Mouse (Mus musculus): ENCODE data around the gene Vav3. TPM values are rescaled to one million over a fixed set of nuclear protein-coding genes. Genes with fewer than 3 reads are reported as not detected.
A peak's percentile ranks its signal among the peaks of the same experiment; 100 is the strongest.

Gene Vav3
- polyA plus RNA-seq (2014; fragmentation: Nextera tagmentation; extraction: Ambion mirVana), result 19.7 and 20.3 TPM in 2 replicates

DNA sequence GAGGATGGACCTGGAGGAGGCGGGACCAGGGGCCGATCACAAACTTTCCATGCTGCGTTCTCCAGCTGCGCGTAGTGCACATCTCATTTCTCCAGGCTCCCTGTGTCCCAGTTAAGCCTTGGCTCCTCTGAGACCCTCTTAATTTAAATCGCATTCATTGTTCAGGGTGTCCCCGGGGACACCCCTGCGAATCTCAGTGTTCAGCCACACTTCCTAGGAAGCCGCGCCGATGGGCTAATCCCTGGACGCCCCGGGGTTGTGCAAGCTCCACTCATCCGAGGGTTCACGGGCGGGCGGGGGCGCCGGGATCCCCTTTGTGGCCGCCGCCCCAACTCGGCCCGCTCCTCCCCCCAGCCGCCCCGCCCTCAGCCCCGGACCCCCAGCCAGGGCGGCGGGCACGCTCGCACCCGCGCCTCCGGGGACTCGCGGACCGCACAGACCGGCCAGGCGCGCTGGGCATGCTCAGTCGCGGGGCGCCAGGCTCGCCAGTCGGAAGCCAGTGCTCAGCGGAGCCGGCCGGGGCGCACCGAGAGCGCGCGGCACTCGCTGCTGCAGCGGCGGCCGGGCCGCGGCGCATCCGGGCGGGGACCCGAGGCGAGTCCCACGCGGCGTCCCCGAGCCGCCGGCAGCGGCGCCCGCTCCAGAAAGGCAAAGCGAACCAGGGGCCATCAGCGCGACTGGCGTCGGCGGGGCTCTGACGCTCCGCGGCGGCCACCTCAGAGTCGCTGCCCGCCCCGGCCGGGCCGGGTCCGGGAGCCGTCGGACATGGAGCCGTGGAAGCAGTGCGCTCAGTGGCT is at the start of gene Vav3:
TSS of gene Vav3 (plus strand) at position 380 of the 797 bp plus-strand sequence.
- ATAC-seq (ENCODE audit: low read depth) (peak; percentile 88), DNase-seq (ENCODE audit: low spot score) (peak; percentile 69)
- Histone ChIP-seq H3K27me3 (replicated peaks; ENCODE audit: control insufficient read depth, insufficient read depth, low read length) (peaks cover 12% of the 10 kb centered on the region), H3K9me3 (ENCODE audit: control insufficient read depth, low read length) (no peaks in the 10 kb centered on the region), H3K9ac (ENCODE audit: low read depth, low read length) (peak within 1 kb of the TSS; percentile 78), H3K4me2 (ENCODE audit: low read depth, low read length) (peak within 1 kb of the TSS; percentile 93), H3K36me3 (ENCODE audit: control insufficient read depth, insufficient read depth, low read length) (no peaks in the 10 kb centered on the region), H3K4me3 (ENCODE audit: low read depth, low read length) (peak within 1 kb of the TSS; percentile 73), H3K27ac (replicated peaks; ENCODE audit: low read depth, low read length) (peak within 1 kb of the TSS; percentile 78), H3K4me1 (ENCODE audit: control insufficient read depth, insufficient read depth, low read length) (0 out of 2 replicates have a peak, but pooled peaks cover 4% of the 10 kb centered on the region)
- WGBS, result under 1% methylated on average over 56 of the region's 92 CpGs

DNA sequence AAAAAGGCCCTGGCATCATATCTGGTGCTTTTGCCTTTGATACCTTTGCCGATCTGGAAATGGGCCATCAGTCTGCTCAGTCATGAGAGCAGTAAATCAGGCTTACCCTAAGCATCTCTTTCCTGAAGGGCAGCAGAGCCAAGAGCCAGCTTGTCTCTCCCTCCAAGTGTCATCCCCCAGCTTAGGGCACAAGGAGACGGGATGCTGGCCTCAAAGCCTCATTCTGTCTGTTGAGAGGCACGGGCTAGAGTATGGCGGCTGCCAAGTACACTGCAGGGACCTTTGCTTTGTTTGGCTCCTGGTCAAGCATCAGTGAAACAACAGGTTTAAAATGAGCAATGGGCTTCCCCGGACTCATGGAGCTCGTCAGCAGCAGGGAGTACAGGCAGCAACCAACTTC is 41.6 kb upstream of the Vav3 start:
- Histone ChIP-seq H3K9ac (ENCODE audit: low read depth, low read length) (no peak overlapping the region), H3K4me2 (ENCODE audit: low read depth, low read length) (no peak overlapping the region), H3K27ac (replicated peaks; ENCODE audit: low read depth, low read length) (no peak overlapping the region), H3K27me3 (replicated peaks; ENCODE audit: control insufficient read depth, insufficient read depth, low read length) (no peaks in the 10 kb centered on the region), H3K4me1 (ENCODE audit: control insufficient read depth, insufficient read depth, low read length) (no peaks in the 10 kb centered on the region), H3K9me3 (ENCODE audit: control insufficient read depth, low read length) (no peaks in the 10 kb centered on the region), H3K36me3 (ENCODE audit: control insufficient read depth, insufficient read depth, low read length) (no peaks in the 10 kb centered on the region), H3K4me3 (ENCODE audit: low read depth, low read length) (no peak overlapping the region)
- DNase-seq (ENCODE audit: low spot score), result peak; percentile 12
- ATAC-seq (ENCODE audit: low read depth), result peak; percentile 33; the same call in 1 of the 2 replicates
- 56% methylated on average over 6 of the region's 6 CpGs for WGBS

DNA sequence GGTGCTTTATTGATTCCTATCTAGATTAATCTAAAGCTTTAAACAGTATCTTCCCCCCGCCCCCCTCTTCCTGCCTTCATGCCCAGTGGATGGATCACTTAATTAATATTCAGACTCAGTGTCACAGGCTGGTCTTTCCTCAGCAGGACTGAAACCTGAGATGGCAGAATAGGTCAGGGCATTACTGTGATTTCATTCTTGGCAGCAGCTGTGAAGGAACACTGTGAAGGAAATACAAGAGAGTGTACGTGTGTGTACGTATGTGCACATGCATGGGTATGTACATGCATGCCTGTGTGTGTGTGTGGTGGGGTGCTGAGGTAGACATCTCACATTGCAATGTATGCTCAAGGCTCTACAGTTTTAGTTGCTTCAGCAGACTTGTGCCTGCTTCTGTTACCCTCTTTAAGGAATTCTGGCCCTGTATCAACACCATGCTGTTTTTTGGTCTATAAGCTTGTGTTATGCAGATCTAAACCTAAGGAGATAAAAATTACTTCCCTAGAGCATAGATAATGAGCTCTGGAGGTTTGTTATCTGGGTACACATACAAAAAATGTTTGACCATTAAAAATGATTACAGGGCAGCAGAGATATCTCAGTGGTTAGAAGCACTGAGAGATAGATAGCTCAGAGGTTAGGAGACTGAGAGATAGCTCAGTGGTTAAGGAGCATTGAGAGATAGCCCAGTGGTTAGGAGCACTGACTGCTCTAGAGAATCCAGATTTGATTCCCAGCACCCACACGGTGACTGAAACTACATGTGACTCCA is 41.0 kb upstream of the Vav3 start:
- no peaks in the 10 kb centered on the region for H3K36me3 ChIP-seq (ENCODE audit: control insufficient read depth, insufficient read depth, low read length)
- no peak overlapping the region for H3K4me3 ChIP-seq (ENCODE audit: low read depth, low read length)
- no peaks in the 10 kb centered on the region for H3K9me3 ChIP-seq (ENCODE audit: control insufficient read depth, low read length)
- H3K4me1 ChIP-seq (ENCODE audit: control insufficient read depth, insufficient read depth, low read length), result no peaks in the 10 kb centered on the region
- WGBS, result 53% methylated on average over 4 of the region's 4 CpGs
- no peak overlapping the region for H3K4me2 ChIP-seq (ENCODE audit: low read depth, low read length)
- no peak overlapping the region for H3K9ac ChIP-seq (ENCODE audit: low read depth, low read length)
- DNase-seq (ENCODE audit: low spot score) (peak; percentile 19), ATAC-seq (ENCODE audit: low read depth) (0 out of 2 replicates have a peak, but pooled peaks have one; percentile 62)
- no peak overlapping the region for H3K27ac ChIP-seq (replicated peaks; ENCODE audit: low read depth, low read length)
- no peaks in the 10 kb centered on the region for H3K27me3 ChIP-seq (replicated peaks; ENCODE audit: control insufficient read depth, insufficient read depth, low read length)

DNA sequence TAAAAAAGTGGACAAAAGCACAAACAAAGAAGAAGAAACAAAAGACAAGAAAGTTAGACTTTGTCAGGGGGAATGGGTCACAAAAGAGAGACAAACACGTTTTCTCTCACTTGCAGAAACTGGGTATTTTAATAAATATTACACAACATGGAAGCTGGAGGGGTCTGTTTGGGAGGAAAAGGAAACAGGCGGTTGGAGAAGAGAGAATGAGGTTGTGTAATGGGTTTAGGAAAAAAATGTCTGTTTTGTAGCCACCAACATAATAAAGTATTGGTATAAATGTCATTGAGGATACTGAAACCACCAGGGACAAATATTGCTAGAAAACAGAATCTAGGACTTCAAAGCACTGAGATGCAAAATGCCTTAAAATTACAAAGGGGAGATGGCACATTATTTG is 38.4 kb upstream of the Vav3 start:
- 79% methylated on average over 2 of the region's 2 CpGs for WGBS
- H3K36me3 ChIP-seq (ENCODE audit: control insufficient read depth, insufficient read depth, low read length), result no peaks in the 10 kb centered on the region
- H3K9me3 ChIP-seq (ENCODE audit: control insufficient read depth, low read length), result no peaks in the 10 kb centered on the region
- no peaks in the 10 kb centered on the region for H3K4me1 ChIP-seq (ENCODE audit: control insufficient read depth, insufficient read depth, low read length)
- H3K9ac ChIP-seq (ENCODE audit: low read depth, low read length), result no peak overlapping the region
- no peak for ATAC-seq (ENCODE audit: low read depth)
- no peak overlapping the region for H3K4me2 ChIP-seq (ENCODE audit: low read depth, low read length)
- H3K27me3 ChIP-seq (replicated peaks; ENCODE audit: control insufficient read depth, insufficient read depth, low read length), result no peaks in the 10 kb centered on the region
- no peak overlapping the region for H3K4me3 ChIP-seq (ENCODE audit: low read depth, low read length)
- no peak for DNase-seq (ENCODE audit: low spot score)
- no peak overlapping the region for H3K27ac ChIP-seq (replicated peaks; ENCODE audit: low read depth, low read length)

DNA sequence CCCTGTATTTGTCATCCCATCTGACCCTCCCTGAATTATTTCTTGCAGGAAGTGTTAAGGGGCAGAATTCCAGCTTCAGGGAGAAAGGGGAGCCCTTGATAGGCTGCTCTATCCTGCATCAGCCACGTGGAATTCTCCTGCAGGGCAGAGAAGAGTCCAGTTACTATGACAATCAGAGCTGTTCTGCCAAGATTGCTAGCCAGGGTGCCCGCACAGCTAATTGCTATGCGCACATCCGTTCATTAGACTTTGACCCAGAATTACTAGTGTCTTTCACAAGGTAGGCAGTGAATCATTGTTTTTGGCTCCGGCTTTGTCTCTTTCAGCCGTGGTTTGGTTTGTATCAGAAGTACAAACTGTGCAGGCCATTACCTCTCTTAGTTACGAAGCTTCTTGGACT is 33.0 kb upstream of the Vav3 start:
- WGBS, result 54% methylated on average over 7 of the region's 7 CpGs

DNA sequence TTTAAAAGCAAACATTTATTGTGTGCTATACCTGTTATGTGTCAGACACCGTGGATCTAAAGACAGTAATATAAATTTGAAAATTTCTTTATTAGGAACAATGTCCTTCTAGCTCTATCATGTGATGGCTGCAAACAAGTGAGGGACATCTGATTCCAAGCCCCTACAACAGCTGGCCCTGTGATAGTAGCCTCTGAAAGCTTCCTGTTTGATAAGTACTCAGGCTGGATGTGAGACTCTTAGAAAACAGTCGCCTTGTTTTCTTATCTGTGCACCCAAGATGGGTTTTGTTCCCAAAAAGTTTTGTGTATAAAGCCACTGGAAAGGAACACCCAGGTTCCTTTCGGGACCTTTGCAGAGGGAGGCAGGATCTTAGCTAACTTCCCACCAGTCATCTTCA is 32.0 kb upstream of the Vav3 start:
- no peak overlapping the region for H3K4me2 ChIP-seq (ENCODE audit: low read depth, low read length)
- no peak for DNase-seq (ENCODE audit: low spot score)
- 73% methylated on average over 3 of the region's 3 CpGs for WGBS
- H3K27me3 ChIP-seq (replicated peaks; ENCODE audit: control insufficient read depth, insufficient read depth, low read length), result no peaks in the 10 kb centered on the region
- H3K36me3 ChIP-seq (ENCODE audit: control insufficient read depth, insufficient read depth, low read length), result no peaks in the 10 kb centered on the region
- H3K4me3 ChIP-seq (ENCODE audit: low read depth, low read length), result no peak overlapping the region
- H3K4me1 ChIP-seq (ENCODE audit: control insufficient read depth, insufficient read depth, low read length), result 0 out of 2 replicates have a peak, but pooled peaks cover 4% of the 10 kb centered on the region
- H3K9ac ChIP-seq (ENCODE audit: low read depth, low read length), result no peak overlapping the region
- ATAC-seq (ENCODE audit: low read depth), result no peak
- no peak overlapping the region for H3K27ac ChIP-seq (replicated peaks; ENCODE audit: low read depth, low read length)
- H3K9me3 ChIP-seq (ENCODE audit: control insufficient read depth, low read length), result no peaks in the 10 kb centered on the region

More for the DNA sequence above, 33.0 kb upstream of the Vav3 start:
- Histone ChIP-seq H3K36me3 (ENCODE audit: control insufficient read depth, insufficient read depth, low read length) (no peaks in the 10 kb centered on the region), H3K4me3 (ENCODE audit: low read depth, low read length) (no peak overlapping the region), H3K4me2 (ENCODE audit: low read depth, low read length) (no peak overlapping the region), H3K9ac (ENCODE audit: low read depth, low read length) (no peak overlapping the region), H3K9me3 (ENCODE audit: control insufficient read depth, low read length) (no peaks in the 10 kb centered on the region), H3K27me3 (replicated peaks; ENCODE audit: control insufficient read depth, insufficient read depth, low read length) (no peaks in the 10 kb centered on the region), H3K27ac (replicated peaks; ENCODE audit: low read depth, low read length) (no peak overlapping the region), H3K4me1 (ENCODE audit: control insufficient read depth, insufficient read depth, low read length) (0 out of 2 replicates have a peak, but pooled peaks cover 4% of the 10 kb centered on the region)
- DNase-seq (ENCODE audit: low spot score) (no peak), ATAC-seq (ENCODE audit: low read depth) (no peak)

DNA sequence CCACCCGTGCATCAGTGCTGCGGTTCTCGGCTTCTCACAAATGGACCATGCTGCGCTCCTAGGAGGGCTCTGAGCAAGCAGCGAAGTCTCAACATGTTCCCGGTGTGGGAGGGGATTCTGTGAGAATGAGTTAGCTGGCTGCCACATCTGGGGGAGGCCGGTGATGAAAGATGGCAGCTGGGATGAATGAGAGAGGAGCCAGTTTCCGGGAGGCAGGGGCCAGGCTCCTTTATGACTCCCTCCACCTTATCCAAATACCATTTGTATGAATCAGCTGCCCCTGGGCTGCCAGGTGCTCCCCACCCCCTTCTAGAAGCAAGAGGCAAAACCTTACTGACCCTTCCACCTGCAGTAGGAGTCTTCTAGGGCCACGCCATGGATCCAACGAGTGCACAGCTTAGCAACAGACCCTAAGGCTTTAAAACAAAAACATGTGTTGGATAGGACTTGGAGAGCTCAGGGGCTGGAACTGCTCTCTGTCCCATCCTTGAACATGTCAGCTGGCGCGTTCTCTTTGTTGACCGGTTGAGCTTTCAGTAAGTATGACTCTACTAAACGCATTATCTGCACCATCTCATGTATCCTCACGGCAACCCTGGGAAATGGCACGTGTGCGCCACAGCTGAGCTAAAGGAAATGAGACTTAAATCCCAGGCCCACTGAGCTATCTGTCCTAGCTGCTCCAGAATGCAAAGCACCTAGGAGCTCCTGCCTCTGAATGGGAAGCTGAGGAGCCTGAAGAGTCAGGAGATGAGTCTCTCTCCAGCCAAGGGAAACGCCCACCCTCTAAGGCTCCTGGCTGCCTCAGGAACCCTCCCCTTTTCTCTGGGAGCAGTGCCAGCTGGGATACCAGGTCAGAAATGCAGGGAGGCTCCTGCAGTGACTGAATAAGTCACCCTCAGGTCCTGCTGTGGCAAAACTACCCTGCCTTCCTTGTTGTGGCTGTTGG is 30.9 kb upstream of the Vav3 start:
- peak; percentile 60 for DNase-seq (ENCODE audit: low spot score)

More for the DNA sequence above, 30.9 kb upstream of the Vav3 start:
- no peak overlapping the region for H3K4me2 ChIP-seq (ENCODE audit: low read depth, low read length)
- no peak overlapping the region for H3K9ac ChIP-seq (ENCODE audit: low read depth, low read length)
- no peak overlapping the region for H3K27ac ChIP-seq (replicated peaks; ENCODE audit: low read depth, low read length)
- H3K36me3 ChIP-seq (ENCODE audit: control insufficient read depth, insufficient read depth, low read length), result no peaks in the 10 kb centered on the region
- 58% methylated on average over 18 of the region's 18 CpGs for whole genome bisulfite sequencing
- peaks cover 4% of the 10 kb centered on the region; the same call in 1 of the 2 replicates for H3K4me1 ChIP-seq (ENCODE audit: control insufficient read depth, insufficient read depth, low read length)
- H3K4me3 ChIP-seq (ENCODE audit: low read depth, low read length), result no peak overlapping the region
- ATAC-seq (ENCODE audit: low read depth), result peak; percentile 42; the same call in 1 of the 2 replicates
- no peaks in the 10 kb centered on the region for H3K9me3 ChIP-seq (ENCODE audit: control insufficient read depth, low read length)
- no peaks in the 10 kb centered on the region for H3K27me3 ChIP-seq (replicated peaks; ENCODE audit: control insufficient read depth, insufficient read depth, low read length)

Data from embryonic facial prominence, embryonic 14.5 days (tissue).